Mouse (Mus musculus) thymus, adult 18-20 months (tissue): ENCODE data around the gene Efcab9.

Source experiments
- DNase-seq, 2 experiments: peaks; one replicate each; pipeline ENCODE4 v3.0.0; 2022; ENCODE audit warnings: mixed read lengths in 2 of 2

Gene Efcab9

GRCm38 (mm10) chr11:32555103-32555689, 23.3 kb upstream of the Efcab9 start:
- no peak for DNase-seq

GRCm38 (mm10) chr11:32554141-32555091, 22.5 kb upstream of the Efcab9 start:
- DNase-seq, result no peak

DNA sequence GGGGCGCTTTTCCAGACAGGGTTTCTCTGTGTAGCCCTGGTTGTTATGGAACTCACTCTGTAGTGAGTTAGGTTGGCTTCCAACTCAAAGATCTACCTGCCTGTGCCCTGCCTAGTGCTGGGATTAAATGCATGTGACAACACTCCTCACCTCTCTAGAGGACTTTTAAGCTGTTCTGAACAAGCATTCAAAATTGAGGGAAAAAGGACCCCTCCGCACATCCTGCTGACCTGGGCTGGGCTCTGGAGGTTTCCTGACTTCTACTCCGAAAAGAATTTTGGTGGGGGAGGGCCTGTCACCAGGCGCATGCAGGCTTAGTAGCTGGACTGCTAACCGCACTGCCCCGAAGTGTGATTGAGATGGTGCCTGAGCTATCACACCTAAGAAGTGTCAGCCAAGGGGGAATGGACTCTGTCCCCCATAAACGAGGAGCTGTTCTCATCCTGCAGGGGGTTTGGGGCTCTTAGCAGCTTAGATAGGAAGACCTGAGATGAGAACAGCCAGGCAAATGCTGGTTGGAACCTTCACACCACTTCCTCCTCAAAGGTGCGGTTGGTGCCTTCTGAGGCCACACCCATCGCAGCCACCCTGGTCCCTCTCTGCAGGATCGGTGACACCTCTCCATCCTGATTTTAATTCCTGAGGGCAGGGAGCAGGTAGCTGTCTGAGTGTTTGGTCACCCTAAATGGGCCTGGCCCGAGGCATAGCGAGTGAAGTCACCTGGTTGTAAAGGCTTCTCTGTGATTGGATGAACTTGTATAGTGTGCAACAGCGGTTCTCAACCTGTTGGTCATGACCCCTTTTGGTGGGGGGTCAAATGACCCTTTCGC, 21.6 kb upstream of the Efcab9 start:
- peak; percentile 32 to 48 for DNase-seq

- DNase-seq, result no peak
Observed at GRCm38 (mm10) chr11:32552401-32553090, 20.7 kb upstream of the Efcab9 start.

DNA sequence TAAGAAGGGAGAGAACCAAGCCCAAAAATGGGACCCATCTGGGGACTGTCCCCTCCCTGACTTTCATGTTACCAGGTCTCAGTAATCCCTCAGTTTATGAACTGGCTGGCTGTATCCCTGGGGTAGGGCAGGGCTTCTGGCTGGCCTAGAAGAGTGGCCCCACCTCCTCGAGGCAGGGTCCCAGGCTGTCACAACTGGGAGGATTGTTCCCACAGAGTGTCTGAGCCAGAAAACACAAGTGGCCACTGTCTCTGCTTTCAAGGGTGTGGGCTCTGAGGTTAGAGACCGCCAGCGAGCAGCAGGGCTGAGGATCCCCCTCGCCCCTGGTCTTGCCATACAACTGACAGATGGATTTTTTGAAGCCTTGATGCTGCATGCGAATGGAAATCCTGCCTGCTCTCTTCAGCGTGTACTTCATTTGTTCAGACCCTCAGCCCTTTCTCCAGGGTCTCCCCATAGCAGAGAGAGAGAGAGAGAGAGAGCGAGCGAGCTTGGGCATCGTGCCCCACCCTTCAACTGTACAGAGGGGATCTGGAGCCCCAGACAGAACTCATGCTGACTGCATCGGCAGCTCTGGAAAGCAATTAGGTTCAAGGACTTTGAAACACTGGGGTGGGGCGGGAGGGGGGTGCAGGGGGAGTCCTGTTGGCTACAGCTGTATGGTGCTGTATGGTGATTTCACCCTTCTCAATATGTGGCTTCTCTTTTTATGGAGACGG, 19.9 kb upstream of the Efcab9 start:
- no peak for DNase-seq

DNA sequence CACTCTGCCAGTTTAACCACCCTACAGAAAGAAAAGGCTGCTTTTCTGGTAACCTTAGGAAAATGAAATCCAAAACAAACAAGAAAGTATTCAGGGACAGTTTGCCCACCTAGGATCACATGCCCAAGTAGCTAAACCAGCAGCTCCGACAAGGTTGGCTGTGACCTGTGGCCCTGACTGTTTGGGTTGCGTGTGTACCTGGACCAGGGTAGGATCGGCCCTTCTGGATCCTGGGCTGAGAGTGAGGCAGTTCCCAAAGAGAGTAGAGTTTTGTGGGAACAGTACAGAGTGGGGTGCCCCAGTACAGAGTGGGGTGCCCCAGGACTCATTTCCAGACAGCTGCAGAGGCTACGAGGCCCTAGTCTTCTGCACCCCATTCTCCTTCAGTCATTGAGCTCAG, 19.2 kb upstream of the Efcab9 start:
- no peak for DNase-seq

GRCm38 (mm10) chr11:32550102-32550501, 18.2 kb upstream of the Efcab9 start:
- no peak for DNase-seq

GRCm38 (mm10) chr11:32549236-32549635, 17.4 kb upstream of the Efcab9 start:
- no peak for DNase-seq

DNA sequence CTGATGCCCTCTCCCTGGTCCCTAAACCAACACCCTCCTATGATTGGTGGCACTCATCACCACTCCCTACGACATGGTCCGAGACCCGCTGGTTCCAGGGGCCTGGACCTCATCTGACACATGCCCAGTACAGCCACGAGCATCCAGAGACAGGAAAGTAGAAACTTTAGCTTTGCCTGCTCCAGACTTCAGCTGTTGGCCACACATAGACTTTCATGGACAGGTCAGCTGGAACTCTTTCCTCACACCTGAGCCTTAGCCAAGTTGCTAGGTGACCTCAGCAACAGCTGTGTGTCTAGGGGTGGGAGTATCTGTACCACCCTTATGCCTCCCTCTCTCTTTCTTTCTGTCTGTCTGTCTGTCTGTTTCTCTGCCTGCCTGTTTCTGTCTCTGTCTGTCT, 16.4 kb upstream of the Efcab9 start:
- no peak for DNase-seq

DNA sequence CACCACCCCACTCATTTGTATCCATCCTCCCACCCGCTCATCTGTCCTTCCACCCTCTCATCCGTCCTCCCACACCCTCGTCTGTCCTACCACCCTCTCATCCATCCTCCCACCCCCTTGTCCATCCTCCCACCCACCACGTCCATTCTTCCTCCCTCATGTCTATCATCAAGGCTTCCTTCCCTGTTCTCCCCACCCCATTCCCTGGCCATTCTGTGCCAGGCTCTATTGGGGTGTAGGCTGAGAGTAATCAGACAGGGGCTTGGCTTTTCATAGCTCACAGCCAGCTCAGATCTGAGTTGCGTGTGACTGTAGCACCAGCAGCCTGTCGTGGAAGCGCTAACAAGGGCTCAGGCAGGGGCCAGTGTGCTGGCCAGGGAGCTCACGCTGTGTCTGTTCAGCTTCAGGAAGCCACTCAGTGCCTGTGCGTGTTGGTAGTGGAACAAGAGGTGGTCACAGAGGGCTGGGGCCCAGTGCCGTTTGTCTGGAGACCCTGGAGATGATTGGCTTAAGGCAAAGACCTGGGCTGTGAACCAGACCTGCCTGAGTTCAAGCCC, 15.6 kb upstream of the Efcab9 start:
- no peak for DNase-seq

- no peak for DNase-seq
Observed at GRCm38 (mm10) chr11:32546483-32546882, 14.6 kb upstream of the Efcab9 start.

DNA sequence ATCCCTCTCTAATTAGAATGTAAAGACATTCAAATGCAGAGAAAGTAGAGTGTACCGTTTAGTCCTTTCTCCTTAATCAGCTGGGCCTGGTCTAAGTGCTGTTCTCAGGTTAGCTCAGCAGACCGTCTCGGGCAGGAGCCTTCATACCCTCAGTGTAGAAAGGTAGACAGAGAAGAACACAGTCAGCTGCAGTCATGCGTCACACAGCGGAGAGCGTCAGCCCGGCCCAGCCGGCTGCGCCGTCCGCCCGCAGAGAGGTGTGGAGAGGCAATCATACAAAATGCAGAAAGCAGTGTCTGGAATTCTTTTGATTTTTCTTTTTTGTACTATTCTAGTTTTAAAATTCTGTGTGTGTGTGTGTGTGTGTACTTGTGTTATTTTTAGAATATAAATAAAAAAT, 13.7 kb upstream of the Efcab9 start:
- no peak for DNase-seq

DNA sequence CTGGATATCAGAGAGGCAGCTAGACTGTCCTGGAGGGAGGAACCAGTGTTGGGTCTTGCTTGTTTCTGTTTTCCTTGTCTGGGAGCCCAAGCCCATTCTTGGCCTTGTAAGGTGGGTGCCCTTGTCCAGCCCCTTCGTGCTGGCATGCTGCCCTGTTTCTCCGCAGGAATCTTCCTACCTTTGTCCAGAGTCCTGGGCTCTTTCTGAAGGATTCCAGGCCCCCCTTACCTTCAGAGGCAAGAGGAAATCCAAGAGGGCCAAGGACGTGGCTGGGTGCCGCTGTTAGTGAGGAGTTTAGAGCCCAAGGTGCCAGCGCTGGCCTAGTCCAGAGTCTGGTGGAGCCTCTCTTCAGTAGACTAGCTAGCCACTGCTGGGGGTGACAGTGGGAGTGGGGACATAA, 12.6 kb upstream of the Efcab9 start:
- no peak for DNase-seq

DNA sequence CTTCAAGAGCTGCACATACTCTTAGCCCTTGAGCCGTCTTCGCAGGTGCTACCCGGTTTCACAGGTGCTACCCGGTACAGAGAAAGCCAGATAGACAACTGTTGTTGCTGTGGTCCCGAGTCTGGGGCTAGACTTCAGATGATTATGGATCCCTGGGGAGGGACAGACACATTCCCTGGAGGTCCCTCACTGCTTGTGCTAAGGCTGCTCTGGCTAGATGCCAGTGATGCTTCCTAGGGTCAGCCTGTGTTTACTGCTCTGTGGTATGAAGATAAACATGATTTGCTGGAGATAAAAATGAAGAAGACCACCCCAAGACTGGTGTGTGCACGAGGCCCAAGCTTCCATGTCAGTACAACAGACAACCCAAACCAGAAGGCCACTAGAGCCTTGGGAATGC, 12.2 kb upstream of the Efcab9 start:
- DNase-seq, result no peak

DNA sequence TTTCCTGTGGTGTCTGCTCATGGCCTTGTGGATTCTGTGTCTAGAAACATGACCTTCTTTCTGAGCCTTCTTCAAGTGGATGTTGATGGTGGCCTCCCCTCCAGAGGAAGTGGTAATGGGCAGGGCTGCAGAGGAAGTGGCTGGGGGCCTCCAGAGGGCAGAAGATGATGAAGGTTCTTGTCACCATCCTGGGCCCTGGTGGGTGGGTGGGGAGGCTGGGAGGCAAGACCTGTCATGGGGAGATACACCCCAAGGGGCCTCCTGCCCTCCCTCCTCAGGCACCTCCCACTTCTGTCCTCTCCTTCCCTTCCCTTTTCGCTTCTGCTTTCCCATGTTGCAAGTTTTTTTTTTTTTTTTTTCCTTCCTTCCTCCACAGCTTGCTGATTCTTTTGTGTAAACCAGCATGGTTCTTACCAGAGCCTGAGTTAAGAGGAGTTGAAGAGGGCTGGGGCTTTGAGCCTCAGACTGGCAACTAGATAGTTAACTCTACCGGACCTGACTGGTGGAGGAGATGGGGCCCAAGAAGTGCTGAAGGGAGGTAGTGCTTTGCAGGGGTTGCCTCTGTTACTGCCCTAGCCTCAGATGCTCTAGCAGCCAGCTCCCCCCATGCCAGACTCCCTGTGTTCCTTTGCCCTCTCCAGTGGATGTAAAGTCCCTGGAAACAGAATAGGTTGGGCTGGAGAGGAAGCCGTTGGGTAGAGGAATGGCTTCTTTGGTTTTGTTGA, 11.0 kb upstream of the Efcab9 start:
- DNase-seq, result peak; percentile 52 to 78

DNA sequence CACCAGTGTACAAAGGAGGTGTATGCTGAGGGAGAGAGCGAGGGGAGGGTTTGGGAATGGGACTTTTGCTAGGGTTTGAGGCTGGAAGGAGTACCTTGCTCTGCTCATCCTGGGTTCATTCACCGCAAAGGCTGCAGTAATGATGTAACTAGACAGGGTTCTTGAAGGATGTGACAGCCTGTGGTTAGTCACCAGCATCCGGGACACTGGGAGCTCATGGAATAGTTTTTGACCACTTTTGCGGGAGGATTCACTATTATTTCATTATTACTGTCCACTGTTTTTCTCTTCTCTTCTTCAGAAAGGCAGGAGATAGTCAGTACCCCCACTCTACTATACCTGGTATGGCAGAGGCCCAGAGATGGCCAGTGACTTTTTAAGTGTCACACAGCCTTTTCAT, 10.3 kb upstream of the Efcab9 start:
- no peak for DNase-seq

DNA sequence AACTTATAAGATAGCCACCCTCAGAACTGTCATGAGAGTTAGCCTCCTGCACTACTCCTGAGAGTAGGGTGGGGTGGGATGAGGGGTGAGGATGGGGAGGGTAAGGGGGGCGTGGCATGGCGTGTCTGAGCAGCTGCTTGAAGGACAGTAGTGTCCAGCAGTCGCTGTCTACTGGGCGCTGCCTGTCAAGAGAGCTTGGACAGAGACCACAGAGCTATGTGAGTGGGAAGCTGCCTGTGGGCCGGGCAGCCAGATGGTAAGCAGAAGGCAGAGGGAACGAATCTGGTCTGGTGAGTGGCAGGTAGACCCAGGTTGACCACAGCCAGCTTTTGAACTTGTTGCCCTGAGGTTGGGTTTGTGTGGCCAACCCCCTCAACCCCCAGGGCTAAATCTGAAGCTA, 8.6 kb upstream of the Efcab9 start:
- DNase-seq, result no peak

DNA sequence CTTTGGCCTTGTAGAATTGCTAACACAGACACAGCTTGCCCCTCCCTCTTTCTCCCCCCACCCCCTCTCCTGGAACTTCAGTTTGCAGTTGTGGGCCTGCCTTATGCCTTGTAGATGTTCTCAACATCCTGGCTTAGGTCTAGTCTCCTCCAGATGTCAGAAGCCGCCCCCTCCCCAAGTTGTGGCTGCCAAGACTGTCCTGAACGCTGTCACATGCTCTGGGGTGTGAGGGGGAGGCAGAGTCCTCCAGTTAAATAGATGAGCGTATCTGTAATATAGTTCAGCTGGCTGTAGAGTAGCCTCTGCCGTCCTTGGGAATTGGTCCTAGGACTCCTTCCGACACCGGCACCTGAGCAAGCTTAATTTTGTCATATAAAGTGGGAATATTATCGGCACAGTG, 7.8 kb upstream of the Efcab9 start:
- no peak for DNase-seq

DNA sequence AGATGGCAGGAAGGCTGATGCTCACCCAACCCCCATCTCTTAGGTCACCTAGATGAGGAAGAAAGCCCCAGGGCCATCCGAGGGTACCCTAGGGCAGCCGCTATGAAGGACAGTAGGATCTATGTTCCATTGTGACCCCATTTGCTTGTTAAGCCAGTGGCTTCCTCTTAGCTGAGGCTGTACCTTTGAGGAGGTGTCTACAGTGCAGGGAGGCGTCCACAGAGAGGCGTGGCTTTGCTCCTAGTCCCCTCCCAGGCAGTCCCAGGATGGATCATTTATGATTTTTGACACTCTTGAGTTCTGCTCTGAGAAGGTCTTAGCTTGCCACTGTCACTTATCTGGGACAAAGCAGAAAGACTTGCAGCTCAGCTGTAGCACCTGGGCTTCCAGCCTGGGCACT, 7.0 kb upstream of the Efcab9 start:
- DNase-seq, result no peak

DNA sequence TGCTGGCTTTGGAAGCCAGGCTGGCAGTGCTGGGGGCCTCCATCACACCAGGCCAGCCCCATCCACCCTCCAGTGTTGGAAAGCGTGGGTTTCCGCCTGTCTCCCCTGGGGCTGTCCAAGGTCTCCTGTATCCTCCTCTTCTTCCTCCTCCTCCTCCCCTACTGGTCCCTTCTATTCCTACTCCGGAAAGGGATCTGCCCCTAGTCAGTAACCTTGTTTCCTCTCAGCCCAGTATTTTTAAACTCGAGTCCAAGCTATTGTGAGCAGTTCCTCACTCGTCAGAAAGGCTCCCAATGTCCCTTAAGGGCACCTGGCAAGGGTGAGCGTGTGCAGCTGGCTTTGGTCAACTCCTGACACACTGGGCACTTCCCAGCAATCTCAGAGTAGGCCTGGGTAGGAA, 6.6 kb upstream of the Efcab9 start:
- no peak for DNase-seq

GRCm38 (mm10) chr11:32536954-32537353, 5.1 kb upstream of the Efcab9 start:
- DNase-seq, result no peak
